Mouse (Mus musculus) MEL (cell line): ENCODE measurements around the gene Krt90. TPM values are rescaled to one million over a fixed set of nuclear protein-coding genes. Genes with fewer than 3 reads are reported as not detected.

Experiments used
- DNase-seq: peaks from one replicate; pipeline ENCODE4 v3.0.0; 2011; ENCODE audit warnings: low read depth, low spot score
- H3K27ac ChIP-seq: 2 replicates; pipeline ENCODE4 v1.5.1; 2012; ENCODE audit warnings: low read depth, mild to moderate bottlenecking, control low read depth, low read length, moderate library complexity; ENCODE audit not compliant: control insufficient read depth
- H3K27me3 ChIP-seq, 2 experiments: fragments of 150-350 bp in 1 of 2; sonication (generic) in 1 of 2; 2 replicates each; pipeline ENCODE4 v1.6.1; 2012; ENCODE audit warnings: low read length in 2 of 2, mild to moderate bottlenecking in 2 of 2, improper control_type of control experiment in 1 of 2, moderate library complexity in 1 of 2; ENCODE audit not compliant: insufficient read depth in 2 of 2, control insufficient read depth in 1 of 2
- H3K36me3 ChIP-seq, 2 experiments: 2 replicates each; pipeline ENCODE4 v1.6.1; 2012 to 2014; ENCODE audit warnings: low read length in 2 of 2, improper control_type of control experiment in 1 of 2, inconsistent platforms in 1 of 2, mild to moderate bottlenecking in 1 of 2; ENCODE audit not compliant: insufficient read depth in 2 of 2, control insufficient read depth in 1 of 2
- H3K4me1 ChIP-seq, 2 experiments: fragments of 150-350 bp in 1 of 2; sonication (generic) in 1 of 2; 2 replicates each; pipeline ENCODE4 v1.6.1; 2012; ENCODE audit warnings: low read length in 2 of 2, improper control_type of control experiment in 1 of 2, mild to moderate bottlenecking in 1 of 2; ENCODE audit not compliant: insufficient read depth in 2 of 2, control insufficient read depth in 1 of 2
- H3K4me3 ChIP-seq, 2 experiments: fragments of 150-350 bp in 1 of 2; sonication (generic) in 1 of 2; 2 replicates each; pipeline ENCODE4 v1.5.1; 2012; ENCODE audit warnings: low read depth in 2 of 2, low read length in 2 of 2, mild to moderate bottlenecking in 2 of 2, moderate library complexity in 2 of 2, control low read depth in 1 of 2, improper control_type of control experiment in 1 of 2; ENCODE audit not compliant: control insufficient read depth in 1 of 2, insufficient read depth in 1 of 2
- H3K79me2 ChIP-seq: 2 replicates; pipeline ENCODE4 v1.6.1; 2012; ENCODE audit warnings: mild to moderate bottlenecking, low read length, moderate library complexity; ENCODE audit not compliant: control insufficient read depth, poor library complexity, insufficient read depth
- H3K9ac ChIP-seq: 2 replicates; pipeline ENCODE4 v1.6.1; 2012; ENCODE audit warnings: low read depth, mild to moderate bottlenecking, control low read depth, low read length, moderate library complexity; ENCODE audit not compliant: control insufficient read depth, poor library complexity, severe bottlenecking
- H3K9me3 ChIP-seq: fragments of 150-350 bp; sonication (generic); replicated peaks from 2 replicates; pipeline ENCODE4 v1.6.1; 2012; ENCODE audit warnings: mild to moderate bottlenecking, low read length, improper control_type of control experiment, moderate library complexity; ENCODE audit not compliant: insufficient read depth
- BHLHE40 ChIP-seq: IDR thresholded peaks from 2 replicates; pipeline ENCODE4 v1.6.1; 2012; ENCODE audit warnings: low read depth, mild to moderate bottlenecking, inconsistent platforms, low read length, improper control_type of control experiment, borderline replicate concordance
- CHD1 ChIP-seq: IDR thresholded peaks from 2 replicates; pipeline ENCODE4 v1.6.1; 2012; ENCODE audit warnings: low read depth, mild to moderate bottlenecking, inconsistent platforms, low read length, improper control_type of control experiment
- E2F4 ChIP-seq: IDR thresholded peaks from 2 replicates; pipeline ENCODE4 v1.6.1; 2011; ENCODE audit warnings: low read depth, low read length, improper control_type of control experiment, borderline replicate concordance
- ELF1 ChIP-seq: IDR thresholded peaks from 2 replicates; pipeline ENCODE4 v1.6.1; 2014; ENCODE audit warnings: low read depth, mild to moderate bottlenecking, inconsistent platforms, low read length, improper control_type of control experiment, moderate library complexity
- EP300 ChIP-seq, 2 experiments: IDR thresholded peaks; 2 replicates each; pipeline ENCODE4 v1.6.1; 2011; ENCODE audit warnings: improper control_type of control experiment in 2 of 2, low read length in 2 of 2, low read depth in 1 of 2, mild to moderate bottlenecking in 1 of 2
- GATA1 ChIP-seq: IDR thresholded peaks from 2 replicates; pipeline ENCODE4 v1.6.1; 2011; ENCODE audit warnings: low read depth, low read length, improper control_type of control experiment
- JUND ChIP-seq: IDR thresholded peaks from 2 replicates; pipeline ENCODE4 v1.6.1; 2011; ENCODE audit warnings: low read depth, mild to moderate bottlenecking, improper control_type of control experiment, low read length
- MAFK ChIP-seq: IDR thresholded peaks from 2 replicates; pipeline ENCODE4 v1.6.1; 2011; ENCODE audit warnings: low read depth, mild to moderate bottlenecking, low read length, improper control_type of control experiment, borderline replicate concordance
- MAX ChIP-seq: IDR thresholded peaks from 2 replicates; pipeline ENCODE4 v1.6.1; 2011; ENCODE audit warnings: low read length, improper control_type of control experiment
- MAZ ChIP-seq: IDR thresholded peaks from 2 replicates; pipeline ENCODE4 v1.6.1; 2012; ENCODE audit warnings: low read depth, mild to moderate bottlenecking, inconsistent platforms, low read length, improper control_type of control experiment
- MXI1 ChIP-seq: IDR thresholded peaks from 2 replicates; pipeline ENCODE4 v1.6.1; 2011; ENCODE audit warnings: mild to moderate bottlenecking, low read depth, low read length, improper control_type of control experiment
- MYB ChIP-seq: IDR thresholded peaks from 2 replicates; pipeline ENCODE4 v1.6.1; 2011; ENCODE audit warnings: mild to moderate bottlenecking, low read depth, low read length, improper control_type of control experiment
- NELFE ChIP-seq: IDR thresholded peaks from 2 replicates; pipeline ENCODE4 v1.6.1; 2011; ENCODE audit warnings: low read depth, low read length, improper control_type of control experiment
- POLR2A ChIP-seq, 2 experiments: IDR thresholded peaks; 2 replicates each; pipeline ENCODE4 v1.6.1; 2011 to 2012; ENCODE audit warnings: low read length in 2 of 2, mild to moderate bottlenecking in 2 of 2, control low read depth in 1 of 2, improper control_type of control experiment in 1 of 2, low read depth in 1 of 2, moderate library complexity in 1 of 2; ENCODE audit not compliant: control insufficient read depth in 1 of 2, insufficient read depth in 1 of 2, poor library complexity in 1 of 2
- RAD21 ChIP-seq: IDR thresholded peaks from 2 replicates; pipeline ENCODE4 v1.6.1; 2011; ENCODE audit warnings: mild to moderate bottlenecking, low read depth, low read length, improper control_type of control experiment
- SMC3 ChIP-seq: IDR thresholded peaks from 2 replicates; pipeline ENCODE4 v1.6.1; 2011; ENCODE audit warnings: low read depth, low read length, improper control_type of control experiment
- TCF12 ChIP-seq: IDR thresholded peaks from 2 replicates; pipeline ENCODE4 v1.6.1; 2014; ENCODE audit warnings: low read depth, mild to moderate bottlenecking, inconsistent platforms, low read length, improper control_type of control experiment, moderate library complexity
- UBTF ChIP-seq: IDR thresholded peaks from 2 replicates; pipeline ENCODE4 v1.6.1; 2012; ENCODE audit warnings: low read depth, mild to moderate bottlenecking, inconsistent platforms, low read length, improper control_type of control experiment, moderate library complexity, borderline replicate concordance; ENCODE audit not compliant: insufficient read depth
- USF1 ChIP-seq: IDR thresholded peaks from 2 replicates; pipeline ENCODE4 v1.6.1; 2014; ENCODE audit warnings: low read depth, mild to moderate bottlenecking, inconsistent platforms, low read length, improper control_type of control experiment, moderate library complexity
- USF2 ChIP-seq, 2 experiments: IDR thresholded peaks; 2 replicates each; pipeline ENCODE4 v1.6.1; 2011 to 2012; ENCODE audit warnings: improper control_type of control experiment in 2 of 2, low read length in 2 of 2, borderline replicate concordance in 1 of 2, inconsistent platforms in 1 of 2, low read depth in 1 of 2, mild to moderate bottlenecking in 1 of 2; ENCODE audit not compliant: insufficient read depth in 1 of 2
- ZC3H11A ChIP-seq: IDR thresholded peaks from 2 replicates; pipeline ENCODE4 v1.6.1; 2012; ENCODE audit warnings: low read depth, mild to moderate bottlenecking, inconsistent platforms, low read length, improper control_type of control experiment
- ZKSCAN1 ChIP-seq: IDR thresholded peaks from 2 replicates; pipeline ENCODE4 v1.6.1; 2012; ENCODE audit warnings: low read depth, mild to moderate bottlenecking, inconsistent platforms, low read length, improper control_type of control experiment, moderate library complexity
- ZMIZ1 ChIP-seq: IDR thresholded peaks from 2 replicates; pipeline ENCODE4 v1.6.1; 2012; ENCODE audit warnings: low read depth, mild to moderate bottlenecking, inconsistent platforms, low read length, improper control_type of control experiment, moderate library complexity
- ZNF384 ChIP-seq: IDR thresholded peaks from 2 replicates; pipeline ENCODE4 v1.6.1; 2012; ENCODE audit warnings: low read depth, mild to moderate bottlenecking, inconsistent platforms, low read length, improper control_type of control experiment
- polyA plus RNA-seq, 2 experiments: library from polyadenylated mRNA; stranded (reverse) in 1 of 2; unstranded in 1 of 2; fragments of >175 nt in 1 of 2; fragments of >200 nt in 1 of 2; gene quantifications; 2 replicates each; pipeline versions ENCODE4 v1.2.1 to v1.2.4; 2012; ENCODE audit warnings: low replicate concordance in 2 of 2, low read depth in 1 of 2; ENCODE audit not compliant: insufficient read length in 2 of 2, insufficient read depth in 1 of 2, missing spikeins in 1 of 2
- total RNA-seq: library from RNA; depleted of rRNA; stranded (reverse); fragments of 300-350 nt; gene quantifications from 2 replicates; pipeline ENCODE4 v1.2.3, GENCODE M21; 2012

Gene Krt90
- total and polyA plus RNA-seq, 3 experiments: not detected

DNA sequence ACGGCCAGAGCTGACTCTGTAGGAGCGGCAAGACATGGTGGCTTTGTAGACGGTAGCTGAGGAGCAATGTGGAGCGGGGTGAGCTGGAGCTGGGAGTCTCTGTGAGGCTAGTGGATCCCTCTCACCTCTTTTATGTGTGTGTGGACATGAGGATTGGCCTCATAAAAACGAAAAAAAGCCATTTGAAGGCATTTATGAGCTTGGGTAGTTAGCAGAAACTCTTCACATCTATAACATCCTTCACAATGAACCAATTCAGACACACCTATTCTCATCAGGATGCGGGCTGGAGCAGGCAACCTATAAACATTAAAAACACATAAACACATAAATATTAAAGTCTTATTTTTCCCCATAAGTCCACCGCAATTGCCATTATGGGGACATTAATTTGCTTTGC, 30.0 kb downstream of the Krt90 start, which contains the start of gene Krt84:
Gene Krt84 (minus strand): TSS at position 101 of the 400 bp plus-strand sequence.
- Histone ChIP-seq H3K27me3 (no peaks in the 10 kb centered on the region), H3K27ac (no peak within 1 kb of the TSS)
- TF ChIP-seq CHD1: no peak
- no peak for TF ChIP-seq RAD21
- TF ChIP-seq E2F4: no peak
- TF ChIP-seq BHLHE40: no peak
- TF ChIP-seq UBTF: no peak
- TF ChIP-seq ELF1: no peak
- no peak for TF ChIP-seq MAZ
- TF ChIP-seq TCF12: no peak
- no peak for TF ChIP-seq NELFE
- no peak for TF ChIP-seq ZNF384
- no peak for TF ChIP-seq MAFK
- TF ChIP-seq ZC3H11A: no peak
- no peak for TF ChIP-seq MAX
- TF ChIP-seq MXI1: no peak
- TF ChIP-seq ZKSCAN1: no peak
- no peak for TF ChIP-seq GATA1
- no peak for TF ChIP-seq JUND
- TF ChIP-seq MYB: no peak
- TF ChIP-seq EP300 (IDR thresholded peaks at IDR 0.05; ENCODE audit: low read depth in 1 of 2, low read length in 2 of 2): no peak

DNA sequence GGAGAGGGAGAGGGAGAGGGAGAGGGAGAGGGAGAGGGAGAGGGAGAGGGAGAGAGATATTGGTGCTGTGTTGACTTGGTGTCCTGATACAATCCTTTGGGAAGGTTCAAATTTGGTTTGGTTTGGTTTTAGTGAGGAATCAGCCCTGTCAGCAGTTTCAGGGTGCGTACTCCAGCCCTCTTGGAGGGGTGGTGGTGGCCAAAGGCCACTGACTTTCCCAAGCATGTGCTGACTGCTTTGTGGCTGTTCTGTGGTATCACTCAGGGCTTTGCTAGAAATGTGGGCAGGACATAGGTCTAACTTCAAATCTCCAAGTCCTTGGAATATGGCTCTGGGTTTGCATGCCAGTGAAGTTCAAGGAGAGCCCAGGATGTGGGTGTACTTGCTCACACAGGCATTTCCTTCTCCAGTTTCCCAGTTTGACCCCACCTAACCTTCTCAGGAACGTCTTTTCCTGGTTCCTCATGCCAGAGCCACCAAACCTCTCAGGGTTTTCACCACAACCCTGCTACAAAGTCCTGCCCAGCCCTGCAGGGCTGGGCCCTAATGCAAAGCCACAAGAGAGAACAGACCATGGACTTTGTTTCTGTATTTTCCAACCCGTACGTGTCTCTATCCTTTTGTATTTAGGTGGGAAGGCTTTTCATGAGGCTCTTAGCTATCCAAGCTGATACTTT, 40.1 kb downstream of the Krt90 start:
- Histone ChIP-seq H3K9me3 (no peaks in the 10 kb centered on the region), H3K36me3 (no peaks in the 10 kb centered on the region), H3K27me3 (no peaks in the 10 kb centered on the region), H3K79me2 (no peaks in the 10 kb centered on the region), H3K4me1 (no peaks in the 10 kb centered on the region), H3K4me3 (no peak overlapping the region), H3K9ac (no peak overlapping the region), H3K27ac (no peak overlapping the region)
- no peak for DNase-seq
- TF ChIP-seq MAX (no peak), USF2 (IDR thresholded peaks at IDR 0.05; ENCODE audit: borderline replicate concordance in 1 of 2, insufficient read depth in 1 of 2, low read depth in 1 of 2, low read length in 2 of 2) (no peak), POLR2A (IDR thresholded peaks at IDR 0.05; ENCODE audit: control insufficient read depth in 1 of 2, insufficient read depth in 1 of 2, low read depth in 1 of 2, low read length in 2 of 2, poor library complexity in 1 of 2) (no peak), SMC3 (no peak), ZMIZ1 (no peak), USF1 (no peak)

More for the DNA sequence above, 30.0 kb downstream of the Krt90 start, which contains the start of gene Krt84:
- no peak within 1 kb of the TSS for H3K9ac ChIP-seq
- H3K36me3 ChIP-seq: no peaks in the 10 kb centered on the region
- H3K4me3 ChIP-seq: no peak within 1 kb of the TSS
- no peaks in the 10 kb centered on the region for H3K4me1 ChIP-seq
- DNase-seq: no peak
- no peaks in the 10 kb centered on the region for H3K79me2 ChIP-seq
- H3K9me3 ChIP-seq: no peaks in the 10 kb centered on the region
